Mouse (Mus musculus) intestine, postnatal 0 days (tissue): ENCODE results near the gene Fosl1. TPM values are rescaled to one million over a fixed set of nuclear protein-coding genes. Genes with fewer than 3 reads are reported as not detected.

Source experiments
- ATAC-seq: fragments of 200-750 bp; cut with Nextera tagmentation; 2 replicates; pipeline ENCODE4 v1.8.0; 2017; ENCODE audit warnings: mild to moderate bottlenecking, moderate TSS enrichment, moderate library complexity
- H3K27ac ChIP-seq: fragments of 300-500 bp; sonication (generic); 2 replicates; pipeline ENCODE4 v1.5.1; 2014; ENCODE audit warnings: mild to moderate bottlenecking, low read depth, low read length, moderate library complexity
- H3K27me3 ChIP-seq: fragments of 300-500 bp; sonication (generic); replicated peaks from 2 replicates; pipeline ENCODE4 v1.6.1; 2014; ENCODE audit warnings: low read length, mixed read lengths; ENCODE audit not compliant: control insufficient read depth, insufficient read depth
- H3K36me3 ChIP-seq: fragments of 300-500 bp; sonication (generic); 2 replicates; pipeline ENCODE4 v1.6.1; 2014; ENCODE audit warnings: mild to moderate bottlenecking, moderate library complexity; ENCODE audit not compliant: control insufficient read depth, insufficient read depth
- H3K4me1 ChIP-seq: fragments of 300-500 bp; sonication (generic); replicated peaks from 2 replicates; pipeline ENCODE4 v1.6.1; 2014; ENCODE audit warnings: antibody characterized with exemption, low read length, mixed read lengths; ENCODE audit not compliant: control insufficient read depth, insufficient read depth
- H3K4me2 ChIP-seq: fragments of 300-500 bp; sonication (generic); replicated peaks from 2 replicates; pipeline ENCODE4 v1.6.1; 2014; ENCODE audit warnings: low read depth, mild to moderate bottlenecking, moderate library complexity
- H3K4me3 ChIP-seq: fragments of 300-500 bp; sonication (generic); 2 replicates; pipeline ENCODE4 v1.5.1; 2014; ENCODE audit warnings: low read depth, low read length
- H3K9ac ChIP-seq: fragments of 300-500 bp; sonication (generic); 2 replicates; pipeline ENCODE4 v1.6.1; 2014; ENCODE audit warnings: mild to moderate bottlenecking, low read depth, low read length
- H3K9me3 ChIP-seq: fragments of 300-500 bp; sonication (generic); 2 replicates; pipeline ENCODE4 v1.6.1; 2016; ENCODE audit warnings: mixed run types; ENCODE audit not compliant: control insufficient read depth
- CTCF ChIP-seq: sonication (generic); IDR thresholded peaks from 2 replicates; pipeline ENCODE4 v1.5.1; 2016; ENCODE audit warnings: low read depth, mild to moderate bottlenecking, control low read depth, antibody characterized with exemption, moderate library complexity
- WGBS: fragments of 180-500 bp; shearing (Covaris S2); extraction: QIAGEN DNeasy Blood & Tissue Kit; methylation state at CpG from one replicate; pipeline ENCODE4 v1.1.7; 2014; 5-methylcytosine and 5-hydroxymethylcytosine counted together
- polyA plus RNA-seq: library from polyadenylated mRNA; unstranded; fragments of >200 nt; fragmentation: Nextera tagmentation; extraction: Ambion mirVana; gene quantifications from 2 replicates; pipeline ENCODE4 v1.2.1, GENCODE M21; 2015

The Fosl1 gene
- polyA plus RNA-seq, 1 experiment from 2014 or later = not detected

DNA sequence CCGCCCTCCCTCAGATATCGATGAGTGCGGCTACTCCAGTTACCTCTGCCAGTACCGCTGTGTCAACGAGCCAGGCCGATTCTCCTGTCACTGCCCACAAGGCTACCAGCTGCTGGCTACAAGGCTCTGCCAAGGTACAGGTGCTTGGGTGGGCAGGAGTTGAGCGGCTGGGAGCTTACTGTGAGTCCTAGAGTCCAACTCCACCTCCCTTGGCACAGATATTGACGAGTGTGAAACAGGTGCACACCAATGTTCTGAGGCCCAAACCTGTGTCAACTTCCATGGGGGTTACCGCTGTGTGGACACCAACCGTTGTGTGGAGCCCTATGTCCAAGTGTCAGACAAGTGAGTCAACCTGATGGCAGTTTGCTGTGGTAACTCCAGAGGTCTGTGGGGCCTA is 32.7 kb downstream of the Fosl1 start:
- WGBS = 86% methylated on average over 10 of the region's 10 CpGs
- peaks cover 40% of the 10 kb centered on the region for H3K36me3 ChIP-seq

DNA sequence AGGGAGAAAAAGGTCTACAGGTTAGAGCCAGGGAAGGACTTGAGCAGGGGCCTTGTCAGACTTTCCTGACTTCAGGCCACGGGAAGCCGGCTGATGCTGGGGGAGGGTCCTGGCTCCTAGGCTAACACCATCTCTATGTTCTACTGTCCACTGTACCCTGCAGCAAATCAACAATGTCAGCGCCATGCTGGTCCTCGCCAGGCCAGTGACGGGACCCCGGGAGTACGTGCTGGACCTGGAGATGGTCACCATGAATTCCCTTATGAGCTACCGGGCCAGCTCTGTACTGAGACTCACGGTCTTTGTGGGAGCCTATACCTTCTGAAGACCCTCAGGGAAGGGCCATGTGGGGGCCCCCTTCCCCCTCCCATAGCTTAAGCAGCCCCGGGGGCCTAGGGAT is 34.1 kb downstream of the Fosl1 start:
- TF ChIP-seq CTCF = no peak
- H3K27me3 ChIP-seq = no peaks in the 10 kb centered on the region
- no peak overlapping the region for H3K4me3 ChIP-seq
- no peak overlapping the region for H3K9ac ChIP-seq
- no peak overlapping the region for H3K4me2 ChIP-seq
- no peaks in the 10 kb centered on the region for H3K9me3 ChIP-seq
- WGBS = 93% methylated on average over 10 of the region's 10 CpGs
- ATAC-seq = no peak
- peaks cover 53% of the 10 kb centered on the region for H3K36me3 ChIP-seq
- H3K27ac ChIP-seq = no peak overlapping the region
- H3K4me1 ChIP-seq = no peaks in the 10 kb centered on the region

More for the DNA sequence above, 32.7 kb downstream of the Fosl1 start:
- H3K4me1 ChIP-seq = no peaks in the 10 kb centered on the region
- no peaks in the 10 kb centered on the region for H3K9me3 ChIP-seq
- no peak overlapping the region for H3K9ac ChIP-seq
- TF ChIP-seq CTCF = no peak
- H3K4me3 ChIP-seq = no peak overlapping the region
- H3K27ac ChIP-seq = no peak overlapping the region
- no peaks in the 10 kb centered on the region for H3K27me3 ChIP-seq
- H3K4me2 ChIP-seq = no peak overlapping the region
- ATAC-seq = no peak

DNA sequence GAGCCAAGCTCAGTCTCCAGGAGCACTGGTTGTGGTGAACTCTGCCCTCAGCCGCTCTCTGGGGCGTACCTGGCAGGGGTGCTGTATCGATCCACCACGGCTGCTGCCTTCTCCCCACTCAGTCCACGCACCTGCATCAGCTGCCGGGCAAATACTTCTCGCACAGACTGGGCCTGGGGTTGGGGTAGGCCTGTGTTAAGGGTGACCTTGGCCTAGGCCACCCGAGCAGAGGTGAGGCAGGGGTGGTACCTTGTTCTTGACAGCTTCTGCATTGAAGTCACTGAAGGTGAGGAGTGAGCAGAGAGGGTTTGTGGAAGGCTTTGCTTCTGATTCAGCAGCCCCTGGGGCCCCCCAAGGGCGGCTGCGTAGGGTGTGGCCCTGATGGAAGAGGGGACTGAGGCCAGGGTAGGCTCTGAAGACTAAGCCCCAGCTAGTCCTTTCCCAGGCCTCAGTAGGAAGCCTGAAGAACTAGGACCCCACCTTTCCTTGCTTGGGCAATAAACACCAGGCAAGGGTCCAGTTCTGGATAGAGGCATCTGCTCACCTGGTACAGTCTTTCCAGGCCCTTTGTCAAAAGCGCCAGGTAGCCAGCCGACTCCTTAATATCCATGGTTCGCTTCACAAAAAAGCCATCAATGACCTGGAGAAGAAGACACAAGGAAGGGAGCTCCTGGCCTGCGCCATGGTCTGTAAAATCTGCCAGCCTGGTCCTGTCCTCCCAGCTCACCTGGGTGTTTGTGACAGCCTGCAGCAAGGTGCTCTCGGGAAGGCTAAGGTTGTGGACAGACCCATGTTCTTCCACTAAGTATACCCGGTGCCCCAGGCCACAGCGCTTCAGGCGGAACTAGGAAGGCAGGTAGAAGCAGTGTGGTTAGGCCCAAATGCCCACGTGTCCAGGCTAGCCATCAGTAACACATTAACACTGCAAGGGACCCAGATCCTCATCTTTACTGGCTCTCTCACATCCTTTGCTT is 36.3 kb downstream of the Fosl1 start:
- TF ChIP-seq CTCF = no peak
- no peak for ATAC-seq
- H3K9ac ChIP-seq = no peak overlapping the region
- H3K36me3 ChIP-seq = peaks cover 51% of the 10 kb centered on the region
- WGBS = 84% methylated on average over 19 of the region's 19 CpGs
- no peak overlapping the region for H3K4me2 ChIP-seq
- H3K9me3 ChIP-seq = no peaks in the 10 kb centered on the region
- H3K4me1 ChIP-seq = no peaks in the 10 kb centered on the region
- H3K27me3 ChIP-seq = no peaks in the 10 kb centered on the region
- no peak overlapping the region for H3K4me3 ChIP-seq
- H3K27ac ChIP-seq = no peak overlapping the region

DNA sequence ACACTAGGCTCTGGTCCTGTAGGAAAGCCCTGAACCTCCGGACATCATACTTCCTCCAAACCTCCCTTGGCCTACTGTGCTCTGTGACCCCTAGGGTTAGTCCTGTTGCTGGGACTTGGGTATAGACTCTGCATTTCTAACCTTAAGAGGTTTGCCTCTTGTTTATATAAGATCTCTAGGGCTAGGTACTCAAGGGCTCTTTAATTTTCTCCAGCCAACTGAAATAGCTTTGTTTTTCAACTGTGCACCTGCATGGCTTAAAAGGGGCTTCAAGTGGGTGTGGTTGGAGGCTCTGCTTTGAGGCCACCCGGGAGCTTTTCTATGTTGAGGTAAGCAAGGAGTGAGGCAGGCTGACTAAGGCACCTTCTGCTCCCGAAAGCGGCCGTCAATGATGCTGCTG is 37.1 kb downstream of the Fosl1 start:
- Histone ChIP-seq H3K4me1 (no peaks in the 10 kb centered on the region), H3K4me2 (no peak overlapping the region), H3K4me3 (no peak overlapping the region), H3K36me3 (peaks cover 51% of the 10 kb centered on the region), H3K27me3 (no peaks in the 10 kb centered on the region), H3K9ac (no peak overlapping the region), H3K27ac (no peak overlapping the region), H3K9me3 (no peaks in the 10 kb centered on the region)
- ATAC-seq = no peak
- TF ChIP-seq CTCF = no peak
- WGBS = 88% methylated on average over 5 of the region's 5 CpGs

DNA sequence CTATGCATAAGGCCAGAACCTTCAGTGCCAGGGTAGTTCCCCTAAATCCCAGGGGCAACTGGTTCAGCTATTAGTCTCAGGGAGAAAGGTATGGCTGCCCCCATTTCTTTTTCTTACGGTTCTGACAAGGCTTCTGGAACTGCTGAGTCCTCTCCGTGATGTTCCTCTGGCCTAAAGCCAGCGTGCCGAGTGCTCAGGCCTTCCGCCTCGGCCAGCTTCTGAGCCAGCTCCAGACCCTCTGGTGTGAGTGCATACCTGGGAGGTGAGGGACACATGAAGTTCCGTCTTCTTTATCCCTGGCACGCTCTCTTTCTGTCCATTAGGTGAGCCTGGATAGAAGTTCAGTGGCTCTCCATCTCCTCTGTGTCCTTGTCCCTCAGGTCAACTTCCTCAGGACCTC is 38.0 kb downstream of the Fosl1 start:
- Histone ChIP-seq H3K4me1 (no peaks in the 10 kb centered on the region), H3K9ac (no peak overlapping the region), H3K4me3 (no peak overlapping the region), H3K27me3 (no peaks in the 10 kb centered on the region), H3K27ac (no peak overlapping the region), H3K4me2 (no peak overlapping the region), H3K9me3 (no peaks in the 10 kb centered on the region), H3K36me3 (peaks cover 44% of the 10 kb centered on the region)
- 93% methylated on average over 8 of the region's 8 CpGs for WGBS
- no peak for TF ChIP-seq CTCF
- no peak for ATAC-seq

DNA sequence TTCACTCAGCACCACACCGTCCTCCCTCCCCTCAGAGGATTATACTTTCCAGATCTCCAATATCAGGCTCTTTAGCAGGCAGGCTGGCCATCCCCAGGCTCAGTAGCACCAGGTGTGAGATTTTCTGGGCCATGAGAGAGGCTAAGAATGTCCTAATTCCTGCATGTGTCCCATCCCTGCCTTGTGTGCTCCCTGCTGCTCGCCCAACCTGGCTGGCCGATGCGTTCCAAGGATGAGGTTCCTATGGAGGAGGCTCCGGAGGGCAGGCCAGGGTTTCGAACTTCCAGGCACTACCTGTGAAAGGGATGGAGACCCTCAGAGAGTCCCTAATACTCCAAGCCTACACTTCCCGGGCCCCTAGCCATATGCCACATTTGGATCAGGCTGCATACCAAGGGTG is 38.5 kb downstream of the Fosl1 start:
- H3K4me3 ChIP-seq = no peak overlapping the region
- no peak overlapping the region for H3K4me2 ChIP-seq
- TF ChIP-seq CTCF = no peak
- H3K27me3 ChIP-seq = no peaks in the 10 kb centered on the region
- ATAC-seq = no peak
- peaks cover 43% of the 10 kb centered on the region for H3K36me3 ChIP-seq
- no peaks in the 10 kb centered on the region for H3K4me1 ChIP-seq
- no peak overlapping the region for H3K9ac ChIP-seq
- 95% methylated on average over 7 of the region's 7 CpGs for whole genome bisulfite sequencing
- no peaks in the 10 kb centered on the region for H3K9me3 ChIP-seq
- H3K27ac ChIP-seq = no peak overlapping the region
